In the genomic region with DNA sequence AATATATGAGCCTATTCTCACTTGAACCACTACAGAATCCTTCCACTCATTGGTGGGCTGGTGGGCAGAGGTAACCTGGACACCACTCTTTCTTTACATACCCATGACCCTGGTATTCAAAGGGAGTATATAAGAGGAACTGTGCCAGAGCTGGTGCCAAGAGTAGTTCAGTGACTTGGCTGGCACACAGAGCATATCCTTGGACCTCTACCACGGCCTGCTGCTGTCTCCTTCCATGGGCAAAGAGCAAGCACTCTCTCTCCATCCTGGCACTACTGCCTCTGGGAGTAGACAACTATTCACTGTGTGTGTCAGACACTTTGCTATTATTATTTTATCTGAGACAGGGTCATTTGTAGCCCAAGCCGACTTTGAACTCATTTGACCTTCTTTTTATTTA, we compare ENCODE assay signal across 19 mouse cellular contexts. TPM values are rescaled to one million over a fixed set of nuclear protein-coding genes. Genes with fewer than 3 reads are reported as not detected.
"Had no signal": no experiment of that assay in that cellular context is flagged by ENCODE, and none has a peak within 500 bp of the region (broad histone marks: within the 10 kb centered on the region; RNA-seq: fewer than 3 reads in every experiment).

No protein-coding gene starts in this region.

- DNase-seq: lung, embryonic 14.5 days; lung, postnatal 10 days; lung, postnatal 4 days; midbrain, embryonic 14.5 days; retina, postnatal 1 day; right cerebral cortex, adult 18-20 months; right cerebral cortex, postnatal 25 days; right cerebral cortex, postnatal 4 days; spleen, adult 18-20 months; thymus, adult 18-20 months; thymus, postnatal 14 days; thymus, postnatal 36 days had no signal

- H3K36me3 ChIP-seq: midbrain, embryonic 10.5 days; midbrain, embryonic 12.5 days; neural tube, embryonic 13.5 days; neural tube, embryonic 15.5 days had no signal

- H3K27me3 ChIP-seq: neural tube, embryonic 13.5 days; neural tube, embryonic 15.5 days had no signal

- H3K9ac ChIP-seq: lung, embryonic 14.5 days; midbrain, embryonic 12.5 days; neural tube, embryonic 13.5 days; neural tube, embryonic 15.5 days had no signal

- H3K4me3 ChIP-seq: midbrain, embryonic 10.5 days; midbrain, embryonic 12.5 days; myocyte; neural tube, embryonic 13.5 days; neural tube, embryonic 15.5 days had no signal

- H3K9me3 ChIP-seq: midbrain, embryonic 10.5 days; midbrain, embryonic 12.5 days; neural tube, embryonic 13.5 days; neural tube, embryonic 15.5 days had no signal

- H3K4me2 ChIP-seq: lung, embryonic 14.5 days; midbrain, embryonic 12.5 days; neural tube, embryonic 13.5 days; neural tube, embryonic 15.5 days had no signal

- H3K27ac ChIP-seq: midbrain, embryonic 10.5 days; midbrain, embryonic 12.5 days; neural tube, embryonic 13.5 days; neural tube, embryonic 15.5 days had no signal

- ATAC-seq: midbrain, embryonic 16.5 days had no signal

RNA-seq across cellular contexts. Expression of a gene that starts 49.8 kb away (rescaled TPM):
- total RNA-seq: megakaryocyte, adult 5-6 weeks had no signal
